Comparison of ENCODE assay signal across 9 mouse cellular contexts in genomic region chr1:131110525-131111106, GRCm38 (mm10). TPM values are rescaled to one million over a fixed set of nuclear protein-coding genes. Genes with fewer than 3 reads are reported as not detected.
DNase-seq lines count a peak whose midpoint lies in the region; ATAC-seq and TF ChIP-seq lines count a peak whose summit lies in the region.
"Had no signal": no experiment of that assay in that cellular context is flagged by ENCODE, and none has a peak within 500 bp of the region (broad histone marks: within the 10 kb centered on the region; RNA-seq: fewer than 3 reads in every experiment).

No protein-coding gene starts in this region.

- no peak for TF ChIP-seq POLR2A in embryonic fibroblast, embryonic 13.5 days (IDR thresholded peaks at IDR 0.05; ENCODE audit: low read depth, low read length)

- WGBS in lung, embryonic 14.5 days, result 58% methylated on average over 12 of the region's 12 CpGs
- 83% methylated on average over 12 of the region's 12 CpGs for WGBS in midbrain, embryonic 11.5 days

- H3K27me3 ChIP-seq in lung, embryonic 14.5 days (ENCODE audit: insufficient read depth, low read length), result no peaks in the 10 kb centered on the region
- no peaks in the 10 kb centered on the region for H3K27me3 ChIP-seq in midbrain, embryonic 11.5 days (ENCODE audit: control insufficient read depth, insufficient read depth, low read length)

- no peaks in the 10 kb centered on the region; the same call in 1 of the 2 replicates for H3K9me3 ChIP-seq in lung, embryonic 14.5 days (ENCODE audit: low read depth, low read length)
- H3K9me3 ChIP-seq in midbrain, embryonic 11.5 days (ENCODE audit: control insufficient read depth, low read length), result no peaks in the 10 kb centered on the region
- H3K9me3 ChIP-seq: limb, embryonic 13.5 days had no signal

- H3K4me1 ChIP-seq in embryonic fibroblast, embryonic 13.5 days (ENCODE audit: control insufficient read depth, insufficient read depth, low read length), result peaks cover 10% of the 10 kb centered on the region
- no peaks in the 10 kb centered on the region for H3K4me1 ChIP-seq in lung, embryonic 14.5 days (ENCODE audit: insufficient read depth)
- no peaks in the 10 kb centered on the region for H3K4me1 ChIP-seq in midbrain, embryonic 11.5 days (ENCODE audit: control insufficient read depth, insufficient read depth, low read length)

- H3K9ac ChIP-seq in lung, embryonic 14.5 days, result no peak overlapping the region
- H3K9ac ChIP-seq in midbrain, embryonic 11.5 days (ENCODE audit: low read length), result no peak overlapping the region
- H3K9ac ChIP-seq: limb, embryonic 13.5 days had no signal

- H3K36me3 ChIP-seq in lung, embryonic 14.5 days (ENCODE audit: insufficient read depth), result no peaks in the 10 kb centered on the region
- H3K36me3 ChIP-seq in midbrain, embryonic 11.5 days (ENCODE audit: control insufficient read depth, insufficient read depth, low read length), result no peaks in the 10 kb centered on the region
- H3K36me3 ChIP-seq: limb, embryonic 13.5 days had no signal

- ATAC-seq in lung, embryonic 14.5 days (ENCODE audit: insufficient read depth), result no peak
- no peak for ATAC-seq in midbrain, embryonic 11.5 days (ENCODE audit: low FRiP score)

- no peak for TF ChIP-seq CTCF in embryonic fibroblast, embryonic 13.5 days (IDR thresholded peaks at IDR 0.05; ENCODE audit: borderline replicate concordance, insufficient read depth, low read length)
- TF ChIP-seq CTCF in lung, embryonic 14.5 days (IDR thresholded peaks at IDR 0.05; ENCODE audit: low read depth), result no peak
- TF ChIP-seq CTCF in layer of hippocampus, adult 2 months (conservative IDR thresholded peaks at IDR 0.05), result no peak

- no peak overlapping the region for H3K4me2 ChIP-seq in lung, embryonic 14.5 days
- no peak overlapping the region for H3K4me2 ChIP-seq in midbrain, embryonic 11.5 days
- H3K4me2 ChIP-seq: limb, embryonic 13.5 days had no signal

- H3K27ac ChIP-seq in embryonic fibroblast, embryonic 13.5 days (ENCODE audit: insufficient read depth, low read length), result peak overlapping the region; percentile 56
- H3K27ac ChIP-seq in lung, embryonic 14.5 days (ENCODE audit: low read depth), result 0 out of 2 replicates have a peak overlapping the region, but pooled peaks have one; percentile 33
- H3K27ac ChIP-seq in layer of hippocampus, adult 2 months, result no peak overlapping the region
- no peak overlapping the region for H3K27ac ChIP-seq in midbrain, embryonic 11.5 days (ENCODE audit: low read depth, low read length)
- H3K27ac ChIP-seq: limb, embryonic 13.5 days had no signal

- no peak overlapping the region for H3K4me3 ChIP-seq in embryonic fibroblast, embryonic 13.5 days (ENCODE audit: insufficient read depth, low read length)
- no peak overlapping the region for H3K4me3 ChIP-seq in lung, embryonic 14.5 days (ENCODE audit: low read depth, low read length)
- no peak overlapping the region for H3K4me3 ChIP-seq in layer of hippocampus, adult 2 months
- no peak overlapping the region for H3K4me3 ChIP-seq in midbrain, embryonic 11.5 days (ENCODE audit: low read depth, low read length)
- H3K4me3 ChIP-seq: limb, embryonic 13.5 days had no signal

- DNase-seq in cerebellum, postnatal 10 days, result peak; percentile 48 to 53
- no peak for DNase-seq in cerebellum, adult 18-20 months
- DNase-seq in 3T3-L1 (ENCODE audit: low read depth, low spot score), result peak; percentile 55
- DNase-seq in lung, embryonic 14.5 days, result peak; percentile 37
- no peak for DNase-seq in thymus, postnatal 36 days
- no peak for DNase-seq in layer of hippocampus, adult 2 months (ENCODE audit: low spot score in 2 of 2)
- no peak for DNase-seq in midbrain, embryonic 11.5 days (ENCODE audit: low spot score, missing footprints)

RNA-seq across cellular contexts. Expression of gene Mapkapk2, which starts 13.0 kb away (rescaled TPM):
- polyA plus RNA-seq in embryonic fibroblast, embryonic 13.5 days (2011; ENCODE audit: insufficient read length, low read depth, missing spikeins), result 111 and 124 TPM in 2 replicates
- polyA plus RNA-seq in lung, embryonic 14.5 days (2014; fragmentation: Nextera tagmentation; extraction: Ambion mirVana), result 63.6 and 72.3 TPM in 2 replicates
- 10 to 100 TPM; 28.4 to 29.4 TPM for total RNA-seq in layer of hippocampus, adult 2 months (2021)
- 49.8 and 56.0 TPM in 2 replicates for polyA plus RNA-seq in midbrain, embryonic 11.5 days (2014; fragmentation: Nextera tagmentation; extraction: Ambion mirVana)

RNA-seq across cellular contexts. Expression of gene Dyrk3, which starts 27.5 kb away (rescaled TPM):
- 4.5 TPM in 2 replicates for polyA plus RNA-seq in embryonic fibroblast, embryonic 13.5 days (2011; ENCODE audit: insufficient read length, low read depth, missing spikeins)
- 3.9 and 4.3 TPM in 2 replicates for polyA plus RNA-seq in lung, embryonic 14.5 days (2014; fragmentation: Nextera tagmentation; extraction: Ambion mirVana)
- total RNA-seq in layer of hippocampus, adult 2 months (2021), result 10 to 100 TPM; 19.2 to 21.7 TPM
- 17.2 and 23.4 TPM in 2 replicates for polyA plus RNA-seq in midbrain, embryonic 11.5 days (2014; fragmentation: Nextera tagmentation; extraction: Ambion mirVana)

RNA-seq across cellular contexts. Expression of gene Eif2d, which starts 42.4 kb away (rescaled TPM):
- 46.7 and 46.9 TPM in 2 replicates for polyA plus RNA-seq in embryonic fibroblast, embryonic 13.5 days (2011; ENCODE audit: insufficient read length, low read depth, missing spikeins)
- 58.0 and 63.5 TPM in 2 replicates for polyA plus RNA-seq in lung, embryonic 14.5 days (2014; fragmentation: Nextera tagmentation; extraction: Ambion mirVana)
- 10 to 100 TPM; 41.2 to 48.6 TPM for total RNA-seq in layer of hippocampus, adult 2 months (2021)
- polyA plus RNA-seq in midbrain, embryonic 11.5 days (2014; fragmentation: Nextera tagmentation; extraction: Ambion mirVana), result 55.7 and 56.7 TPM in 2 replicates

Comparison
In these comparisons a context has a peak if more than half of its experiments do, and no peak if none do; other contexts are left out.
1. DNase-seq: peak in cerebellum, postnatal 10 days (2 of 2), 3T3-L1 (single experiment) and lung, embryonic 14.5 days (single experiment); none in cerebellum, adult 18-20 months (0 of 2), thymus, postnatal 36 days (0 of 2), layer of hippocampus, adult 2 months (0 of 2) and midbrain, embryonic 11.5 days (single experiment).
2. H3K27ac ChIP-seq: peak in embryonic fibroblast, embryonic 13.5 days (single experiment) and lung, embryonic 14.5 days (single experiment); none in layer of hippocampus, adult 2 months (single experiment) and midbrain, embryonic 11.5 days (single experiment).